In the genomic region with DNA sequence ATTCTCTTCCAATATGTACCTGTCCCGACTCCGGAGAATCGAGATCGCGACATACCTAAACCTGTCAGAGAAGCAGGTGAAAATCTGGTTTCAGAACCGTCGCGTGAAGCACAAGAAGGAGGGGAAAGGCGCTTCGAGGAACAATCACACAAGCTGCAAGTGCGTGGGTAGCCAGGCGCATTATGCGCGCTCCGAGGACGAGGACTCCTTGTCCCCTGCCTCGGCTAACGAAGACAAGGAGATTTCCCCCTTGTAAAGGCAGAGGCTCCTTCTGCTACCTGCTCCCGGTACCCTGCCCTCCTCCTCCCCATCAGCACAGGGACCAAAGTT, we compare ENCODE assay signal across 26 mouse cellular contexts. TPM values are rescaled to one million over a fixed set of nuclear protein-coding genes. Genes with fewer than 3 reads are reported as not detected.
DNase-seq lines count a peak whose midpoint lies in the region; ATAC-seq lines count a peak whose summit lies in the region.
"Had no signal": no experiment of that assay in that cellular context is flagged by ENCODE, and none has a peak within 500 bp of the region (broad histone marks: within the 10 kb centered on the region; RNA-seq: fewer than 3 reads in every experiment).

No protein-coding gene starts in this region.

- no peak for ATAC-seq in CD4-positive, CD25-positive, alpha-beta regulatory T cell, adult 4 months
- no peak for ATAC-seq in neural tube, embryonic 11.5 days (ENCODE audit: insufficient read depth, low FRiP score, low TSS enrichment)
- ATAC-seq in forebrain, embryonic 16.5 days: no peak
- no peak for ATAC-seq in neural tube, embryonic 15.5 days (ENCODE audit: low FRiP score)
- ATAC-seq: intestine, embryonic 15.5 days had no signal

- H3K4me2 ChIP-seq in neural tube, embryonic 11.5 days (ENCODE audit: low read depth): peak overlapping the region; percentile 51
- H3K4me2 ChIP-seq in forebrain, embryonic 16.5 days (ENCODE audit: low read length): peak overlapping the region; percentile 67
- peak overlapping the region; percentile 9; the same call in 1 of the 2 replicates for H3K4me2 ChIP-seq in neural tube, embryonic 15.5 days
- H3K4me2 ChIP-seq: heart, embryonic 12.5 days; intestine, embryonic 15.5 days; limb, embryonic 12.5 days; liver, embryonic 13.5 days; lung, embryonic 15.5 days; stomach, embryonic 15.5 days had no signal

- DNase-seq in CD4-positive, CD25-positive, alpha-beta regulatory T cell, adult 2 months (ENCODE audit: low read depth, low spot score): peak; percentile 36
- peak; percentile 49 for DNase-seq in neural tube, embryonic 11.5 days (ENCODE audit: low spot score)
- no peak for DNase-seq in neural tube, embryonic 10.5 days (ENCODE audit: extremely low spot score, low spot score)
- DNase-seq in layer of hippocampus, adult 18-20 months (ENCODE audit: low spot score in 2 of 2): no peak
- DNase-seq in frontal cortex, adult 2 months (ENCODE audit: extremely low spot score in 1 of 2, low spot score in 1 of 2): no peak
- DNase-seq: adrenal gland, adult 2 months; cerebellum, adult 18-20 months; gastrocnemius, postnatal 36 days; liver, embryonic 13.5 days; right cerebral cortex, adult 18-20 months; spleen, adult 18-20 months; thymus, adult 2 months had no signal

- H3K9me3 ChIP-seq in neural tube, embryonic 11.5 days (ENCODE audit: control insufficient read depth, low read length): no peaks in the 10 kb centered on the region
- no peaks in the 10 kb centered on the region for H3K9me3 ChIP-seq in forebrain, embryonic 16.5 days (ENCODE audit: control insufficient read depth, low read length)
- H3K9me3 ChIP-seq in neural tube, embryonic 15.5 days (replicated peaks): no peaks in the 10 kb centered on the region
- H3K9me3 ChIP-seq: heart, embryonic 12.5 days; intestine, embryonic 15.5 days; limb, embryonic 12.5 days; liver, embryonic 13.5 days; lung, embryonic 15.5 days; stomach, embryonic 15.5 days had no signal

- peaks cover 6% of the 10 kb centered on the region for H3K4me1 ChIP-seq in neural tube, embryonic 11.5 days (ENCODE audit: control insufficient read depth, insufficient read depth, low read length)
- peaks cover 15% of the 10 kb centered on the region for H3K4me1 ChIP-seq in forebrain, embryonic 16.5 days (replicated peaks; ENCODE audit: control insufficient read depth, insufficient read depth, low read length)
- H3K4me1 ChIP-seq in neural tube, embryonic 15.5 days: peaks cover 29% of the 10 kb centered on the region

- peaks cover 96% of the 10 kb centered on the region for H3K27me3 ChIP-seq in neural tube, embryonic 11.5 days (ENCODE audit: control insufficient read depth, insufficient read depth, low read length)
- peaks cover 72% of the 10 kb centered on the region for H3K27me3 ChIP-seq in forebrain, embryonic 16.5 days (replicated peaks; ENCODE audit: control insufficient read depth, insufficient read depth, low read length)
- H3K27me3 ChIP-seq in neural tube, embryonic 15.5 days (replicated peaks): peaks cover 96% of the 10 kb centered on the region
- H3K27me3 ChIP-seq: CH12.LX had no signal

- 0% methylated on average over 19 of the region's 19 CpGs for WGBS in neural tube, embryonic 11.5 days
- WGBS in forebrain, embryonic 16.5 days: under 1% methylated on average over 19 of the region's 19 CpGs
- under 1% methylated on average over 19 of the region's 19 CpGs for WGBS in neural tube, embryonic 15.5 days

- H3K27ac ChIP-seq in neural tube, embryonic 11.5 days (ENCODE audit: low read depth, low read length): no peak overlapping the region
- H3K27ac ChIP-seq in forebrain, embryonic 16.5 days (ENCODE audit: low read length): no peak overlapping the region
- no peak overlapping the region for H3K27ac ChIP-seq in neural tube, embryonic 15.5 days (replicated peaks)
- H3K27ac ChIP-seq: intestine, embryonic 15.5 days; layer of hippocampus, adult 2 months; limb, embryonic 12.5 days; liver, embryonic 13.5 days; lung, embryonic 15.5 days; stomach, embryonic 15.5 days had no signal

- no peak overlapping the region for H3K9ac ChIP-seq in neural tube, embryonic 11.5 days (ENCODE audit: low read length)
- H3K9ac ChIP-seq in forebrain, embryonic 16.5 days (replicated peaks; ENCODE audit: low read depth, low read length): 0 out of 2 replicates have a peak overlapping the region, but pooled peaks have one; percentile 11
- H3K9ac ChIP-seq in neural tube, embryonic 15.5 days (replicated peaks): no peak overlapping the region
- H3K9ac ChIP-seq: heart, embryonic 12.5 days; intestine, embryonic 15.5 days; limb, embryonic 12.5 days; liver, embryonic 13.5 days; lung, embryonic 15.5 days; stomach, embryonic 15.5 days had no signal

- no peaks in the 10 kb centered on the region for H3K36me3 ChIP-seq in neural tube, embryonic 11.5 days (ENCODE audit: control insufficient read depth, insufficient read depth, low read length)
- no peaks in the 10 kb centered on the region for H3K36me3 ChIP-seq in forebrain, embryonic 16.5 days (ENCODE audit: control insufficient read depth, insufficient read depth)
- H3K36me3 ChIP-seq in neural tube, embryonic 15.5 days: no peaks in the 10 kb centered on the region
- H3K36me3 ChIP-seq: heart, embryonic 12.5 days; intestine, embryonic 15.5 days; limb, embryonic 12.5 days; liver, embryonic 13.5 days; lung, embryonic 15.5 days; stomach, embryonic 15.5 days had no signal

- H3K4me3 ChIP-seq in neural tube, embryonic 11.5 days (ENCODE audit: low read depth, low read length): peak overlapping the region; percentile 40
- peak overlapping the region; percentile 50 for H3K4me3 ChIP-seq in forebrain, embryonic 16.5 days (replicated peaks; ENCODE audit: low read length)
- H3K4me3 ChIP-seq in neural tube, embryonic 15.5 days (replicated peaks): no peak overlapping the region
- H3K4me3 ChIP-seq: heart, embryonic 12.5 days; intestine, embryonic 15.5 days; layer of hippocampus, adult 2 months; limb, embryonic 12.5 days; liver, embryonic 13.5 days; lung, embryonic 15.5 days; stomach, embryonic 15.5 days had no signal

RNA-seq across cellular contexts. Expression of gene Gsx2, which starts 1.6 kb away (rescaled TPM):
- polyA plus RNA-seq in CD4-positive, CD25-positive, alpha-beta regulatory T cell, adult 4 months (2017; shearing (Covaris generic)): not detected
- polyA plus RNA-seq in neural tube, embryonic 11.5 days (2014; fragmentation: Nextera tagmentation; extraction: Ambion mirVana): 6.3 and 6.6 TPM in 2 replicates
- 3.3 and 6.0 TPM in 2 replicates for polyA plus RNA-seq in forebrain, embryonic 16.5 days (2015; fragmentation: Nextera tagmentation; extraction: Ambion mirVana)
- 0.20 TPM in 1 of 2 replicates, not detected in the other for polyA plus RNA-seq in neural tube, embryonic 15.5 days (2015; fragmentation: Nextera tagmentation; extraction: Ambion mirVana)
- under 1 TPM; 0.52 to 0.68 TPM for total RNA-seq in layer of hippocampus, adult 18-20 months (2021)
- polyA plus RNA-seq in frontal cortex, adult 2 months (2012; rRNA removed): 0.23 and 0.48 TPM in 2 replicates
- total RNA-seq: adrenal gland, adult 2 months; CH12.LX; gastrocnemius, postnatal 36 days; heart, postnatal 25 days; monocyte, adult 5-6 weeks had no signal
- polyA plus RNA-seq: adrenal gland, adult 2 months; heart, embryonic 12.5 days; intestine, embryonic 15.5 days; kidney, embryonic 16.5 days; limb, embryonic 12.5 days; liver, embryonic 13.5 days; lung, embryonic 15.5 days; stomach, embryonic 15.5 days; thymus, adult 2 months; urinary bladder, adult 2 months had no signal

RNA-seq across cellular contexts. Expression of gene Chic2, which starts 32.4 kb away (rescaled TPM):
- polyA plus RNA-seq in CD4-positive, CD25-positive, alpha-beta regulatory T cell, adult 4 months (2017; shearing (Covaris generic)): 1 to 10 TPM; 7.2 to 9.1 TPM
- 46.8 and 51.3 TPM in 2 replicates for polyA plus RNA-seq in neural tube, embryonic 11.5 days (2014; fragmentation: Nextera tagmentation; extraction: Ambion mirVana)
- polyA plus RNA-seq in forebrain, embryonic 16.5 days (2015; fragmentation: Nextera tagmentation; extraction: Ambion mirVana): 26.9 and 31.6 TPM in 2 replicates
- 24.6 and 30.2 TPM in 2 replicates for polyA plus RNA-seq in neural tube, embryonic 15.5 days (2015; fragmentation: Nextera tagmentation; extraction: Ambion mirVana)
- 10 to 100 TPM; 14.8 to 20.5 TPM for total RNA-seq in layer of hippocampus, adult 18-20 months (2021)
- polyA plus RNA-seq in frontal cortex, adult 2 months (2012; rRNA removed): 17.6 and 18.6 TPM in 2 replicates

Comparison
In these comparisons a context has a peak if more than half of its experiments do, and no peak if none do; other contexts are left out.
1. DNase-seq: peak in CD4-positive, CD25-positive, alpha-beta regulatory T cell, adult 2 months (single experiment) and neural tube, embryonic 11.5 days (single experiment); none in neural tube, embryonic 10.5 days (single experiment), layer of hippocampus, adult 18-20 months (0 of 2) and frontal cortex, adult 2 months (0 of 2).
2. H3K4me2 ChIP-seq: peak in every context shown above with its lines; median percentile 67 in forebrain, embryonic 16.5 days; 51 in neural tube, embryonic 11.5 days; 9 in neural tube, embryonic 15.5 days.